Mouse (Mus musculus) gonadal fat pad, adult 2 months (tissue): ENCODE data around the gene Mettl24. TPM values are rescaled to one million over a fixed set of nuclear protein-coding genes. Genes with fewer than 3 reads are reported as not detected.
"Not testable (repeated sequence)": the region's sequence is repeated elsewhere in the genome, so short reads cannot be mapped to it uniquely, and the experiment has no call there.

Experiments used
- DNase-seq: peaks from one replicate; pipeline ENCODE4 v3.0.0-alpha.2; 2012; ENCODE audit warnings: low read depth
- polyA plus RNA-seq: library from polyadenylated mRNA; depleted of rRNA; stranded (reverse); fragments of >200 nt; gene quantifications from 2 replicates; pipeline ENCODE4 v1.2.3, GENCODE M21; 2012; rRNA removed

Gene Mettl24
- polyA plus RNA-seq, 1 experiment: 3.8 TPM

- DNase-seq: no peak
These were observed 123.1 kb downstream of the Mettl24 start for GRCm38 (mm10) chr10:40806221-40806620.

GRCm38 (mm10) chr10:40809411-40809910 lies 126.4 kb downstream of the Mettl24 start:
- DNase-seq: not testable (repeated sequence)

DNA sequence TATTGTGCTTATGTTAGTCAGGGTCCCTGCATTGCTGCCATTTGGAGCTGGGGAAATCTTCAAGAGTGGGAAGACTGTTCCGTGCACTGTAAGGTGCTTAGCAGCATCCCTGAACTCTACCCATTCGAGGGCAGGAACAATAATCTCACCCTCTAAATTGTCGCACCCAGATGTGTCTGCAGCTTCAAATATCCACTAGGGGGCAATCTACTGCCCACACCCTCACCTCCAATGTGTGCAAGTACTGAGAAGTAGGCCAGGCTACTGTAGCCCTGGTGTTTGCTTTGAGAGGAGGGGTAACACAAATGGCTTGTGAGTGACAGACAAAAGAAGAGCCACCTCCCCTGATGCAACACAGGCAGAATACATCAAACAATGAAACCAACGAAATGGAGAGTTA lies 130.5 kb downstream of the Mettl24 start:
- no peak for DNase-seq

GRCm38 (mm10) chr10:40816471-40816870 lies 133.4 kb downstream of the Mettl24 start:
- DNase-seq: no peak

- no peak for DNase-seq
These were observed 142.9 kb downstream of the Mettl24 start for GRCm38 (mm10) chr10:40825952-40826351.

DNA sequence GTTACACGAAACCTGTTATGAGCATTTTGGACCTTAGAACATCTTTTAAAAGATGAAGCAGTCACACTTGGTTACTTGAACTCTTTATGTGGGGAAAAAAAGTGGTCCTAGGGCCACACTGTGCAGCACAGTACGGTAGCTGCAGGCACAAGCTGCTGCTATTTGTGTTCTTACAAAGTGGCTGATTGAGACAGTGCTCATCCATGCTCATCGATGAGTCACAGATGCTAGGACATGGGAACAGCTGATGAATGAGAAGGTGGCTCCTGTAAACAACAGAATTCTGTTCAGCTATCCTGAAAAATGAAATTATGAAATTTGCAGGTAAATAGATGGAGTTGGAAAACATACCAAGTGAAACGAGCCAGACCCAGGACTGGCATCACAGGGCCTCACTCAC lies 144.6 kb downstream of the Mettl24 start:
- no peak for DNase-seq

DNA sequence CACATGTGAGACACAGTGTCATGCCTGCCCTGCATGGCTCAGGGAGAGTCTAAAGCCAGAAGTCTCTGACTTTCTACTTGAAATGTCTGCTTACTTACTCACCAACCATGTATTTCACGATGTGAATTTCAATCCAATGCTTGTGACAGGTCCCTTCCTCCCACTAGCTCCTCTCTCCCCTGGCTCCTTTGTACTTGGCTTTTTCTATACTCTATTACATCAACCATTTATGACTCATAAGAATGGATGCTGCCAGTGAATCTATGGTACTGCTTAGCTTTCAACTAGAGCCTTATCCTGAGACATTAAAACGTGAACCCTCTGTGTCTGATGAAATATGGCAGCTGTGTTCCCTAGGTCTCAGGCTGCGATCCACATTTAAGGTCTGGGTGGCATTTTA lies 147.2 kb downstream of the Mettl24 start:
- DNase-seq: no peak

DNA sequence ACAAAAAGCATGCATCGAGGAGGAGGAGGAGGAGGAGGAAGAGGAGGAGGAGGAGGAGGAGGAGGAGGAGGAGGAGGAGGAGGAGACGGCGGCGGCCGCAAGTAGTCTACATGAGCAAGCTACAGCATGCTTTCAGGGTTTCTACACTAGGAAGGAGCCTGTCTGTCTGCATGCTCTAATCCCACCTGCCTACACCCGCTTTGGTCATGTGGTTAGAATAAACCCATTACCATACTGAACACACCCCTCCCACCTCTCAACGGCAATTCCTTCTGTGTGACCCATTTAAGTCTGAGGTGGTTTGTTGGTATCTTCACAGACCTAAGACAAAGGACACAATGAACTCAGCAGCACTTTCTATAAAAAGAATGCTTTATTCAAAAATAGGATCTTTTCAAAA lies 148.2 kb downstream of the Mettl24 start:
- no peak for DNase-seq

GRCm38 (mm10) chr10:40840086-40840485 lies 157.0 kb downstream of the Mettl24 start:
- DNase-seq: no peak

DNA sequence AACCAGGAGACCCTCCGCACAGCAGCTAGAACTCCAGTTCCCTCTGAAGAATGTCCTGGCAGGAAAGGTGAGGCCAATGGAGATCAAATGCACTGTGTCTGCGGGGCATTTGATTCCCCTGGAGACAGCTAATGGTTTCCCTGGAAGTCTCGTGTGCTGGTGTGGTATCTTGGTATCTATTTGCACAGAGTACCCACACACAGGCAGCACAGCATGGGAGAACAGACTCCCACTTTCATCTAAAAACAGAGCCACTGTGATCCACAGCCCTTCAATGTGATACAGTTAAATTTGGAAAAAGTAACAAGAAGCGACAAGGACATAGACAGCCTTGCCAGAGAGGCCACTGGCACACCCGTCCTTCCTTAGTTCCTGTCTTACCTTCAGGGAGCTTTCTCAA lies 160.8 kb downstream of the Mettl24 start:
- DNase-seq: no peak

DNA sequence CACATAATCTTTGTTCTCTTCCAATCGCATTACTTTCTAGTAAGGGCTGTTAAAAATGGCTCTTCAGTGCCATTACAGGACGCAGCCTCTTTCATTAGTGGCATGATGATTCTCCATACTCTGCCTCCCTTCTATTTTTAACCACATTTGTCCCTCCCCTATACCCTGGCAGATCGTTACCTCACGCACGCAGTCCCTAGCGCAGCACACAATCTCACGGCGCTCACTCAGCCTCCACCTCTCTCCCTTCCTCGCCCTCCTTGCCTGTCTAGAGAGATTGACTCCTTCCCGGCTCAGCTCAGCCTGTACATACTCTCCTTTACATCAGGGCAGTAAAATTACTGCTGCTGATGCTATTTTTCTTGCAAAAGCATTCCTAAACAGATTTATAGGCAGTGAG lies 161.5 kb downstream of the Mettl24 start:
- DNase-seq: no peak

DNA sequence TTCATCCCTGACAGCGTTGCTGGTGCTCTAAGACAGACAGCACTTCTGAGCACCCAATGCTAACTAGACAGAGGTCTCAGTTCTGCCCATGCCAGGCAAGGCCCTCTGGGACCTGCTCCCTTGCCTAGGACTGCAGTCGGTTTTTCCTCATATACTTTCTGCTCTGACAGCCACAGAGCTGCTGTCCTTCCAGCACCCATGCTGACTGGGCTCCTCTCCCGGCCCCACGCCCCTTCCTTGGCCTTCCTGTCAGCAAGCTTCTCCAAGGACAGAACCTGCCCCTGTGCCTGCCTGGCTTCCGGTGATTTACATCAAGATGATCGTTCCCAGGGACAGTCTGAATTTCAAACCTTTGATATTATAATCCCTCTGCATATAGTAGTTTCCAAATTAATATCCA lies 162.5 kb downstream of the Mettl24 start:
- DNase-seq: no peak

DNA sequence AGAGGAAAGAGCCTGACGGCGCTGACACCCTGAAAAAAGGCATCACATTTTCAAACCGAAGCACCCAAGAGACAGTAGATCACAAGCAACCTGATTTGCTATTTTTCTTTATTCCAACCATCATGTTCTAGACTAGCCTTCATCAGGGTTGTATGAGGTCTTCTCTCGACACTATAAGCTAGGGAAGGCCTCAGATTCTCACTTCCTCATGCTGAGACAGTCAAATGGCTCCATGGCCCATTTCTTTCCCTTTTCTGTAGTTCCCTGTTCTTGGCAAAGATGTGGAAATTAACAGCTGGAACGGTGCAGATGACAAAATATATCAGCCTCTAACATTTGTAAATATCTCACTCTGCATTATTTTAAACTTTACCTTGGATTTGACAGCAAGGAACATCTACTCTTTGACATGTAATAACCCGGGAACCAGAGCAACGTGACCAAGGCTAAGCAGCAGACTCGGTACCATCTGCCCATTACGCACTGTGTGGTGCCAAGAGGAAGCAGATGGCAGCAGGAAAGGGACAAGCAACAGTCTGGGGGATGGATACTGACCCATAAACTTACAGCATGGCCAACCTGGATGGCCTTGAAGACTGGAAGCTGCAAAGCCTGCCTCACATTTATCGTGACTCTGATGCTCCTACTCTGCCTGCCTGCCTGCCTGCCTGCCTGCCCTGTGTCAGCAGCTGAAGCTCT lies 164.2 kb downstream of the Mettl24 start:
- no peak for DNase-seq

GRCm38 (mm10) chr10:40850644-40851043 lies 167.6 kb downstream of the Mettl24 start:
- DNase-seq: no peak

DNA sequence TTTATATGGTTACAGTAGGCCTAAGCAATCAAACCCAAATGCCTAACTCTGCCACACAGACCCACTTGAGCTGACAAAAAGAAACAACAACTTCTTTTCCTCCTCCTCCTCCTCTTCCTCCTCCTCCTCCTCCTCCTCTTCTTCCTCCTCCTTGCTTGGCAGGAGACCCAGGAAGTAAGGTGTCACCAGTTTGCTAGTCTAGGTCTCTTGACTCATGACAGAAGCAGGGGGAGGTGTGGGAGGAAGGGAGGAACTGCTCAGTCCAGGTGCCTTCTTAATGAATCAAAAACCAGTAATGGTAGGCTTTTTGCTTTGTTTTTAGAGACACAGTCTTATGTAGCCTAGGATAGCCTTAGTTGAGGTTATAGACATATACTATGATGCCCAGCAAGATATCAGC lies 168.1 kb downstream of the Mettl24 start:
- DNase-seq: no peak

DNA sequence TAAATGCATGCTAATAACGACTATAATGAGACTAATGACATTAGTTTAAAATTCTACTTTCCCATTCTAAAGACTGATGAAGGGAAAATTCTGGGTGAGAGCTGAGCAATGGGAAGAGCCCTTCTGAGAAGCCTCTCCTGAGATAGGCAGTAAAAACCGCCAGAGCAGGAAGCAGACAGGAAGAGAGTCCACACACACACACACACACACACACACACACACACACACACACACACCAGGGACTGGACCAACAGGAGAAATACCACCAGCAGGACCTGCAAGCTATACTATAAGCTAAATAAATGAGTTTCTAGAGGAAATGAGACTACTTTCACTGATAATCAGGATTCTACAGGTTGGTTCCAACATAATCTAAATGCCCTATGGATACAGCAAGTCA lies 172.5 kb downstream of the Mettl24 start:
- DNase-seq: no peak

DNA sequence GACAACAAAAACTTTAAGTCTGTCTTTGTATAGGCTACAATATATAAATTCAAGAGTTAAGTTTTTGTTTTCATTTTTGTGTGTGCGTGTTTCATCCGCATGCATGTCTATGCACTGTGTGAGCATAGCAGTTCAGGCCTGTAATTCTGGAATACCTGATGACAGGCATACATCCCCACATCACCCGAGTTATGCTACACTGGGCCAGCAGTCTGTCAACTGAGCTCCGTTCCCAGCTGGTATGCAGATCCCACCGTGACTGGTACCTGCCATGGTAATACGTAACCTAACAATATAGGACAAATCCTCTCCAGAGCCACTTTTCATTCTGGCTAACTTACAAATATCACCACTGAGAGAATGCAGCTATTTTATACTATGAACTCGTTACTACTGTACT lies 173.6 kb downstream of the Mettl24 start:
- no peak for DNase-seq

GRCm38 (mm10) chr10:40857599-40857998 lies 174.5 kb downstream of the Mettl24 start:
- DNase-seq: no peak

Other genes with a start within 250 kb of the Mettl24 start
- 0.23 and 0.67 TPM in 2 replicates for gene Slc22a16, start 112.9 kb upstream of the Mettl24 start, polyA plus RNA-seq
- 7.5 and 7.7 TPM in 2 replicates for gene Ddo, start 53.3 kb upstream of the Mettl24 start, polyA plus RNA-seq
- gene Cdc40, start 200.0 kb downstream of the Mettl24 start, polyA plus RNA-seq: 10.5 and 11.2 TPM in 2 replicates
- 1.3 and 1.7 TPM in 2 replicates for gene Wasf1, start 200.2 kb downstream of the Mettl24 start, polyA plus RNA-seq